Mouse (Mus musculus) CH12.LX (cell line): Measurements from ENCODE around the gene Ropn1.

Experiments used
- CHD1 ChIP-seq: IDR thresholded peaks from 2 replicates; pipeline ENCODE4 v1.6.1; 2012; ENCODE audit warnings: low read depth, low read length, improper control_type of control experiment, inconsistent platforms
- CTCF ChIP-seq, 2 experiments: IDR thresholded peaks in 1 of 2; conservative IDR thresholded peaks in 1 of 2; 2 replicates each; pipeline ENCODE4 v1.5.1; 2011 to 2012; ENCODE audit warnings: low read depth in 2 of 2, low read length in 2 of 2, improper control_type of control experiment in 1 of 2, inconsistent platforms in 1 of 2, mild to moderate bottlenecking in 1 of 2, moderate library complexity in 1 of 2
- EP300 ChIP-seq: IDR thresholded peaks from 2 replicates; pipeline ENCODE4 v1.6.1; 2011; ENCODE audit warnings: low read length, improper control_type of control experiment
- MAX ChIP-seq: IDR thresholded peaks from 2 replicates; pipeline ENCODE4 v1.6.1; 2011; ENCODE audit warnings: low read length, improper control_type of control experiment
- MAZ ChIP-seq: IDR thresholded peaks from 2 replicates; pipeline ENCODE4 v1.6.1; 2012; ENCODE audit warnings: low read depth, mild to moderate bottlenecking, inconsistent platforms, low read length, improper control_type of control experiment, moderate library complexity
- MEF2A ChIP-seq: IDR thresholded peaks from 2 replicates; pipeline ENCODE4 v1.6.1; 2014; ENCODE audit warnings: low read depth, mild to moderate bottlenecking, inconsistent platforms, low read length, improper control_type of control experiment, borderline replicate concordance
- MXI1 ChIP-seq: IDR thresholded peaks from 2 replicates; pipeline ENCODE4 v1.6.1; 2011; ENCODE audit warnings: mild to moderate bottlenecking, low read depth, low read length, improper control_type of control experiment
- NRF1 ChIP-seq: IDR thresholded peaks from 2 replicates; pipeline ENCODE4 v1.6.1; 2014; ENCODE audit warnings: low read depth, mild to moderate bottlenecking, inconsistent platforms, low read length, improper control_type of control experiment, moderate library complexity
- POLR2A ChIP-seq: IDR thresholded peaks from 2 replicates; pipeline ENCODE4 v1.6.1; 2011; ENCODE audit warnings: low read depth, mild to moderate bottlenecking, improper control_type of control experiment, low read length
- RCOR1 ChIP-seq: conservative IDR thresholded peaks from 2 replicates; pipeline ENCODE4 v1.6.1; 2012; ENCODE audit warnings: low read depth, mild to moderate bottlenecking, inconsistent platforms, low read length, improper control_type of control experiment
- SIN3A ChIP-seq: IDR thresholded peaks from 2 replicates; pipeline ENCODE4 v1.6.1; 2012; ENCODE audit warnings: low read length, improper control_type of control experiment, inconsistent platforms
- TCF12 ChIP-seq: IDR thresholded peaks from 2 replicates; pipeline ENCODE4 v1.6.1; 2014; ENCODE audit warnings: low read depth, mild to moderate bottlenecking, inconsistent platforms, low read length, improper control_type of control experiment
- USF1 ChIP-seq: IDR thresholded peaks from 2 replicates; pipeline ENCODE4 v1.6.1; 2014; ENCODE audit warnings: low read depth, mild to moderate bottlenecking, inconsistent platforms, low read length, improper control_type of control experiment
- ZC3H11A ChIP-seq: IDR thresholded peaks from 2 replicates; pipeline ENCODE4 v1.6.1; 2012; ENCODE audit warnings: low read depth, mild to moderate bottlenecking, inconsistent platforms, low read length, improper control_type of control experiment

- no peak for TF ChIP-seq CTCF (conservative IDR thresholded peaks at IDR 0.05 in 1 of 2, IDR thresholded peaks at IDR 0.05 in 1 of 2; ENCODE audit: low read depth in 2 of 2, low read length in 2 of 2)
- TF ChIP-seq POLR2A = no peak
- TF ChIP-seq MXI1 = no peak
- TF ChIP-seq MAZ = no peak
- TF ChIP-seq EP300 = no peak
- no peak for TF ChIP-seq SIN3A
- no peak for TF ChIP-seq MAX
- TF ChIP-seq USF1 = no peak
- TF ChIP-seq RCOR1 = no peak
- TF ChIP-seq CHD1 = no peak
- no peak for TF ChIP-seq NRF1
- no peak for TF ChIP-seq TCF12
- TF ChIP-seq MEF2A = no peak
- no peak for TF ChIP-seq ZC3H11A
Observed at GRCm38 (mm10) chr16:34657983-34658382, 8.3 kb downstream of the Ropn1 start.
